Mouse (Mus musculus): ENCODE results near the gene Prm1.

DNA sequence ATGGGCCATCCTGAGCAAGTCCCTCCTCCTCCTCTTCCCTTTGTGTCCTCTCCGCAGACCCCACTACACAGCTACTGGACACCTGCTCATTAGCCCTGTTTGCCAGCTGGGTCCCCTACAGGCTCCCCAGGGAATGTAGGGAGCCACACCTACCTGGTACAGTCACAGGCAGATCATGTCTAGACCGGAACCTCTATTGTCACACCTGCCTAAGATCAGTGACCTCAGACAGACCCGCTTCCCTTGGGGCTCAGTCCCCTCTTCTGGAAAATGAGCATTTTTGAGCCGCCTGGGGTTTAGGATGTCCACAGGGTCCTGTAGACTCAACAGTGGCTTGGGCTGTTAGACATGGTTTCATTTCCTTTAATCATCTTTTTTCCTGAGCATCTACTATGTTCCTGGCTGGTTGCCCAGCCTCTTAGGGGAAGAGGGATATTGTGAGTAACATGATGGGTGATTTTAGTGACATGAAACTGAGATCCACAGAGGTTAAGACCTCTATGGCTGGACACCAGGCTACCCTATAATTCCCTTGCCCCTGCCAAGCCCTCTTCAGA lies 13.0 kb upstream of the Prm1 start:
- TF ChIP-seq MAX (IDR thresholded peaks at IDR 0.05; ENCODE audit: low read depth) (no peak), POLR2A (IDR thresholded peaks at IDR 0.05; ENCODE audit: insufficient read length, low read depth) (no peak), TCF12 (IDR thresholded peaks at IDR 0.05; ENCODE audit: insufficient read depth, poor library complexity, severe bottlenecking) (no peak), REST (IDR thresholded peaks at IDR 0.05; ENCODE audit: insufficient read depth, insufficient read length) (no peak), E2F4 (IDR thresholded peaks at IDR 0.05; ENCODE audit: insufficient read depth) (no peak), MYOD1 (IDR thresholded peaks at IDR 0.05; ENCODE audit: control insufficient read depth in 1 of 3, insufficient read length in 2 of 3, low read depth in 2 of 3) (no peak), MYOG (IDR thresholded peaks at IDR 0.05; ENCODE audit: control insufficient read depth in 1 of 3, insufficient read depth in 1 of 3, insufficient read length in 2 of 3, low read depth in 2 of 3) (no peak), USF1 (IDR thresholded peaks at IDR 0.05; ENCODE audit: low read depth) (no peak), POLR2AphosphoS2 (IDR thresholded peaks at IDR 0.05; ENCODE audit: insufficient read length, low read depth) (no peak), CEBPB (IDR thresholded peaks at IDR 0.05; ENCODE audit: insufficient read depth, poor library complexity, severe bottlenecking) (no peak), SRF (IDR thresholded peaks at IDR 0.05; ENCODE audit: control insufficient read depth, insufficient read length, low read depth) (no peak), TCF3 (IDR thresholded peaks at IDR 0.05; ENCODE audit: insufficient read length, low read depth) (no peak)
